Mouse (Mus musculus) ES-E14 (cell line): ENCODE data around the gene Ralb. TPM values are rescaled to one million over a fixed set of nuclear protein-coding genes. Genes with fewer than 3 reads are reported as not detected.

Source experiments
- DNase-seq: peaks from one replicate; pipeline ENCODE4 v3.0.0-alpha.2; 2013; ENCODE audit warnings: low read depth, low spot score
- H3K27ac ChIP-seq: 2 replicates; pipeline ENCODE4 v1.5.1; 2012; ENCODE audit warnings: low read depth, mild to moderate bottlenecking, low read length, moderate library complexity, mixed read lengths; ENCODE audit not compliant: poor library complexity, insufficient read depth, severe bottlenecking
- H3K36me3 ChIP-seq: 2 replicates; pipeline ENCODE4 v1.6.1; 2012; ENCODE audit warnings: mild to moderate bottlenecking, low read length, moderate library complexity, mixed read lengths; ENCODE audit not compliant: control insufficient read depth, poor library complexity, insufficient read depth, severe bottlenecking
- H3K4me1 ChIP-seq, 2 experiments: fragments of 150-350 bp in 1 of 2; sonication (generic) in 1 of 2; 2 replicates each; pipeline ENCODE4 v1.6.1; 2012; ENCODE audit warnings: low read length in 2 of 2, mild to moderate bottlenecking in 1 of 2, mixed read lengths in 1 of 2; ENCODE audit not compliant: control insufficient read depth in 2 of 2, insufficient read depth in 2 of 2, poor library complexity in 1 of 2
- H3K4me3 ChIP-seq, 2 experiments: fragments of 150-350 bp in 1 of 2; sonication (generic) in 1 of 2; 2 replicates each; pipeline ENCODE4 v1.5.1; 2012; ENCODE audit warnings: low read length in 2 of 2, low read depth in 1 of 2, mild to moderate bottlenecking in 1 of 2, mixed read lengths in 1 of 2; ENCODE audit not compliant: insufficient read depth in 1 of 2, poor library complexity in 1 of 2, severe bottlenecking in 1 of 2
- H3K9ac ChIP-seq: 2 replicates; pipeline ENCODE4 v1.6.1; 2012; ENCODE audit warnings: low read depth, mild to moderate bottlenecking, low read length, mixed read lengths; ENCODE audit not compliant: poor library complexity, insufficient read depth, severe bottlenecking
- H3K9me3 ChIP-seq: fragments of 150-350 bp; sonication (generic); 2 replicates; pipeline ENCODE4 v1.6.1; 2012; ENCODE audit warnings: low read depth, mild to moderate bottlenecking, low read length; ENCODE audit not compliant: control insufficient read depth, insufficient read depth
- CHD2 ChIP-seq: IDR thresholded peaks from 2 replicates; pipeline ENCODE4 v1.6.1; 2014; ENCODE audit warnings: mild to moderate bottlenecking, low read depth, low read length, inconsistent platforms
- HCFC1 ChIP-seq: IDR thresholded peaks from 2 replicates; pipeline ENCODE4 v1.6.1; 2012; ENCODE audit warnings: low read length, inconsistent platforms, borderline replicate concordance; ENCODE audit not compliant: insufficient read depth
- MAFK ChIP-seq: IDR thresholded peaks from 2 replicates; pipeline ENCODE4 v1.6.1; 2014; ENCODE audit warnings: mild to moderate bottlenecking, low read depth, low read length, inconsistent platforms; ENCODE audit not compliant: insufficient read depth
- ZC3H11A ChIP-seq: IDR thresholded peaks from 2 replicates; pipeline ENCODE4 v1.6.1; 2012; ENCODE audit warnings: low read depth, mild to moderate bottlenecking, inconsistent platforms, low read length, borderline replicate concordance
- ZNF384 ChIP-seq: IDR thresholded peaks from 2 replicates; pipeline ENCODE4 v1.6.1; 2012; ENCODE audit warnings: low read depth, low read length, inconsistent platforms
- in situ Hi-C, 2 experiments: fragments of 600-800 bp; cut with MboI; formaldehyde crosslinking; loops; one replicate each; pipeline ENCODE4 v1.15.1; 2025; ENCODE audit warnings: low sequenced_read_pairs in 2 of 2, inconsistent platforms in 1 of 2; ENCODE audit not compliant: unreplicated experiment in 2 of 2
- total RNA-seq: library from RNA; depleted of rRNA; stranded (reverse); fragments of 300-350 nt; gene quantifications from 2 replicates; pipeline ENCODE4 v1.2.3, GENCODE M21; 2012

Ralb gene
- total RNA-seq, 1 experiment = 30.8 TPM

DNA sequence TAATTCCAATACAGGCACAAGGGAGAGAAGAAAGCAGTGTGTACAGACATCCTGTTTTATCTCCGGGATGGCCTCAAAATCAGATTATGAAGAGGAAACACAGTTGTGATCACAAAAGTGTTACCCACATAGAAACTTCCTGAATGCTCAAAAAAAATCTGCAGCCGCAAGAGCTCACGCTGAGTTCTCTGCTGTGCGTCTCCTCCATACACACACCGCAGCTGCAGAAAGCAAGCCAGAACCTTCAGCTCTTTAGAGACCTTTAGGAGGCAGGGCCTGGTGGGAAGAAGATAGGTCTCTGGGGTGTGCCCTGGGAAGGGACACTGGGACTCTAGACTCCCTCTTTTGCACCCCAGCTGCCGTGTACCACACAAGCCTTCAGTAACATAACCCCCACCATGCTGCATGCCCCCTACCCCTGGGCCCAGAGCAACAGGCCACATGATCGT is 27.7 kb downstream of the Ralb start:
- Histone ChIP-seq H3K4me3 (no peak overlapping the region), H3K9me3 (no peaks in the 10 kb centered on the region), H3K9ac (no peak overlapping the region), H3K27ac (no peak overlapping the region), H3K36me3 (peaks cover 6% of the 10 kb centered on the region; the same call in 1 of the 2 replicates), H3K4me1 (peaks cover 0 to 6% of the 10 kb centered on the region in 2 experiments; a peak in 2 of 4 replicates)
- TF ChIP-seq MAFK (no peak), ZC3H11A (no peak), HCFC1 (no peak), CHD2 (no peak), ZNF384 (no peak)
- in situ Hi-C loops = no loop called here
- no peak for DNase-seq

DNA sequence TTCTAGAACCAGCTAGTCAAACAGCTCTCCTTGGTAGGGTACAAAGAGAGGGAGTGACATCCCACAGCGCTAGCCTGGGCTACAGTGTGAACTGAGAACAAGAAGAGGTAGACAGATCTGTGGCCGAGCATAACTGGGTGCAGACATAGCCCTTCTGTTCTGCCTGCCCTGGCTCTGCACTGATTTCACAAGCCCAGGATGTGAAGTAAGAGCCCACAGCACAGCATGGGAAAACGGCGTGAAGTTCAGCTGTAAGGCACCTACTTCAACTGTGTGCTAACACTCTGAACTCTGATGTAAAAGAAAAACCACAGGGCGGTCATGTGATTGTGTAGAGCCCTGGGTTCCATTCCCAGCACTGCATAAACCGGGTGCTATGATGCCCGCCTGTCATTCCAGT is 29.9 kb downstream of the Ralb start:
- Histone ChIP-seq H3K36me3 (peaks cover 4% of the 10 kb centered on the region; the same call in 1 of the 2 replicates), H3K9ac (no peak overlapping the region), H3K4me3 (no peak overlapping the region), H3K27ac (no peak overlapping the region), H3K9me3 (no peaks in the 10 kb centered on the region), H3K4me1 (peaks cover 2 to 8% of the 10 kb centered on the region in 2 experiments; a peak in 2 of 4 replicates)
- TF ChIP-seq HCFC1 = no peak
- TF ChIP-seq CHD2 = no peak
- no peak for TF ChIP-seq ZNF384
- TF ChIP-seq MAFK = no peak
- no peak for TF ChIP-seq ZC3H11A
- in situ Hi-C loops = no loop called here
- DNase-seq = no peak

DNA sequence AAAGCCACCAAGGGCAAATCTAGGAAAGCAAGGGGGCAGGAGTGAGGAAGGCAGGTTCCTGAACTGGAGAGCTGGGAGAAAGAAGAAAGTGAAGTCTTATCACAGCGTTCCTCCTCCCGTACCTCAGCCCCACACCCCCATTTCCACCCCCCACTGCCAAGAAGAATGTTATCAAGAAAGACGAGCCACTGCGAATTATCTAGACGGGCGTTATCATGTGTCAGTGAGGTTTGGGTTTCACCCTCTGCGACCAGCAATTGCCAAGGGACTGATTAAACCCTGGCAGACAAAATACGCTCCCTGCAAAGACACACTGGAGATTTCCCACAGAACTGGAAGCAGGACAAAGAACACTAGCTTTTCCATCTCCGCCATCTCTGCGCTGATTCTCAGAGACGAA is 31.9 kb downstream of the Ralb start:
- TF ChIP-seq HCFC1 (no peak), CHD2 (no peak), MAFK (no peak), ZC3H11A (no peak), ZNF384 (no peak)
- no peak overlapping the region for H3K27ac ChIP-seq
- DNase-seq = no peak

DNA sequence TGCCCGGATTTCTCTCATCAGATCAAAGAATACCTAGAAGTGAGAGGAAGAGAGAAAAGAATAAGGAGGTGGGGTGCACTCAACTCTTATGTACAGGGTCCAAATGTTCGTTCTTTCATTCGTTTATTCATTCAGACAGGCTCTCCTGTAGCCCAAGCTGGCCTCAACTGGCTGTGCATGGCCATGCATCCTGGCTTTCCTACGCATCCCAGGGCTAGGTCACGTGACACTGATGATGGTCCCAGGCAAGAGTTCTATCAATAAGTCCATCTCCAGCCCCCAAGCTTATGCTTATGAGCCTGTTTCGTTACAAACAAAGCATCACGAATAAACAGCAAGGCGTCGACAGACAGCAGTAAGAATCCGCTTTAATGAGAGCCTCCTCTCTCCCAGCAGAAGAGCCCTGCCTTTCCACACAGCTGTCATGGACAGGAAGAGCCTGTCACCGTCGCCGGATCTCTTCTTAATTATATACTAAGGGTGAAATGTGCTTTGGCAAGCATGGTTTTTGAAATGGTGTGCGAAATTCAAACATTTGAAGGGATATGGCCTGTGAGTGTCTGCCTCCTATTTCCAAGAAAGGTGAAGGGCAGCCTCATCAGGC is 32.7 kb downstream of the Ralb start:
- Histone ChIP-seq H3K36me3 (peaks cover 4% of the 10 kb centered on the region; the same call in 1 of the 2 replicates), H3K4me1 (peaks cover 2 to 9% of the 10 kb centered on the region in 2 experiments; a peak in 2 of 4 replicates), H3K9ac (no peak overlapping the region), H3K9me3 (no peaks in the 10 kb centered on the region), H3K27ac (no peak overlapping the region), H3K4me3 (no peak overlapping the region)
- DNase-seq = no peak
- in situ Hi-C loops = no loop called here
- TF ChIP-seq HCFC1 (no peak), ZNF384 (no peak), ZC3H11A (no peak), CHD2 (no peak), MAFK (no peak)

More for the DNA sequence above, 31.9 kb downstream of the Ralb start:
- in situ Hi-C loops = no loop called here
- Histone ChIP-seq H3K4me3 (no peak overlapping the region), H3K9me3 (no peaks in the 10 kb centered on the region), H3K36me3 (peaks cover 4% of the 10 kb centered on the region; the same call in 1 of the 2 replicates), H3K4me1 (peaks cover 2 to 8% of the 10 kb centered on the region in 2 experiments; a peak in 2 of 4 replicates), H3K9ac (no peak overlapping the region)

DNA sequence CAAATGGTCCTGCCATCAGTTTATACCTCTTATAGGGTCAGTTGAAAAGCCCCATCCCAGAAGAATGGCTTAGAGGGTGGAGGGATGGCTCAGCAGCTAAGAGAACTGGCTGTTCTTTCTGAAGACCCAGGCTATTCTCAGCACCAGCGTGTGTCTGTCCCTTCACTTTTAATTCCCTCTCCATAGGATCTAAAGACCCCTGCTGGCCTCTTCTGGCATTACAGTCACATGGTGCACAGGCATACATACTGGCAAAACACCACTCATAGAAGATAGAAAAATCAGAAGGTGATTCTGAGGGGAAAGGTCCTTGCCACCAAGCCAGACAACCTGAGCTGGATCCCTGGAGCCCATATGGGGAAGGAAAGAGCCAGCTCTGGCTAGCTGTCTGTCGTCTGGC is 41.2 kb downstream of the Ralb start:
- H3K36me3 ChIP-seq = no peaks in the 10 kb centered on the region
- DNase-seq = peak; percentile 79
- no peak overlapping the region for H3K9ac ChIP-seq
- peaks cover 0 to 2% of the 10 kb centered on the region in 2 experiments; a peak in 1 of 4 replicates for H3K4me1 ChIP-seq
- H3K27ac ChIP-seq = no peak overlapping the region
- no peak overlapping the region for H3K4me3 ChIP-seq
- no peak for TF ChIP-seq ZC3H11A
- TF ChIP-seq CHD2 = no peak
- no peak for TF ChIP-seq MAFK
- TF ChIP-seq HCFC1 = no peak
- no peak for TF ChIP-seq ZNF384
- no peaks in the 10 kb centered on the region for H3K9me3 ChIP-seq
- in situ Hi-C loops = no loop called here
